Mouse (Mus musculus): Measurements from ENCODE around the gene Jdp2. TPM values are rescaled to one million over a fixed set of nuclear protein-coding genes. Genes with fewer than 3 reads are reported as not detected.

Gene Jdp2
- polyA plus RNA-seq, 1 experiment from 2014 or later: 0.66 TPM

- Histone ChIP-seq H3K27ac (ENCODE audit: low read depth, low read length) (no peak overlapping the region), H3K9me3 (ENCODE audit: control insufficient read depth, low read length) (no peaks in the 10 kb centered on the region), H3K4me1 (ENCODE audit: control insufficient read depth, insufficient read depth, low read length) (peaks cover 7% of the 10 kb centered on the region), H3K9ac (ENCODE audit: low read depth, low read length) (no peak overlapping the region), H3K4me3 (ENCODE audit: low read length) (no peak overlapping the region), H3K4me2 (replicated peaks; ENCODE audit: low read depth, low read length) (no peak overlapping the region), H3K36me3 (ENCODE audit: control insufficient read depth, insufficient read depth, low read length) (no peaks in the 10 kb centered on the region), H3K27me3 (ENCODE audit: control insufficient read depth, insufficient read depth, low read length) (no peaks in the 10 kb centered on the region)
- 88% methylated on average over 4 of the region's 4 CpGs for WGBS
- no peak for ATAC-seq (ENCODE audit: low FRiP score, low TSS enrichment)
These were observed 22.8 kb downstream of the Jdp2 start for GRCm38 (mm10) chr12:85621673-85622072.

- H3K4me3 ChIP-seq (ENCODE audit: low read length): no peak overlapping the region
- H3K27me3 ChIP-seq (ENCODE audit: control insufficient read depth, insufficient read depth, low read length): no peaks in the 10 kb centered on the region
- WGBS: 41% methylated on average over 3 of the region's 3 CpGs
- peaks cover 7% of the 10 kb centered on the region for H3K4me1 ChIP-seq (ENCODE audit: control insufficient read depth, insufficient read depth, low read length)
- no peak overlapping the region for H3K27ac ChIP-seq (ENCODE audit: low read depth, low read length)
- H3K4me2 ChIP-seq (replicated peaks; ENCODE audit: low read depth, low read length): no peak overlapping the region
- H3K9ac ChIP-seq (ENCODE audit: low read depth, low read length): no peak overlapping the region
- ATAC-seq (ENCODE audit: low FRiP score, low TSS enrichment): no peak
- no peaks in the 10 kb centered on the region for H3K36me3 ChIP-seq (ENCODE audit: control insufficient read depth, insufficient read depth, low read length)
- H3K9me3 ChIP-seq (ENCODE audit: control insufficient read depth, low read length): no peaks in the 10 kb centered on the region
These were observed 24.9 kb downstream of the Jdp2 start for GRCm38 (mm10) chr12:85623711-85624110.

GRCm38 (mm10) chr12:85624652-85625051 lies 25.8 kb downstream of the Jdp2 start:
- Histone ChIP-seq H3K4me1 (ENCODE audit: control insufficient read depth, insufficient read depth, low read length) (peaks cover 7% of the 10 kb centered on the region; the same call in 1 of the 2 replicates), H3K27ac (ENCODE audit: low read depth, low read length) (no peak overlapping the region), H3K4me2 (replicated peaks; ENCODE audit: low read depth, low read length) (no peak overlapping the region), H3K9me3 (ENCODE audit: control insufficient read depth, low read length) (no peaks in the 10 kb centered on the region), H3K36me3 (ENCODE audit: control insufficient read depth, insufficient read depth, low read length) (no peaks in the 10 kb centered on the region), H3K4me3 (ENCODE audit: low read length) (no peak overlapping the region), H3K27me3 (ENCODE audit: control insufficient read depth, insufficient read depth, low read length) (no peaks in the 10 kb centered on the region), H3K9ac (ENCODE audit: low read depth, low read length) (no peak overlapping the region)
- ATAC-seq (ENCODE audit: low FRiP score, low TSS enrichment): no peak
- 80% methylated on average over 7 of the region's 7 CpGs for WGBS

GRCm38 (mm10) chr12:85625852-85626251 lies 27.0 kb downstream of the Jdp2 start:
- H3K4me2 ChIP-seq (replicated peaks; ENCODE audit: low read depth, low read length): no peak overlapping the region
- H3K27ac ChIP-seq (ENCODE audit: low read depth, low read length): no peak overlapping the region
- H3K36me3 ChIP-seq (ENCODE audit: control insufficient read depth, insufficient read depth, low read length): no peaks in the 10 kb centered on the region
- no peaks in the 10 kb centered on the region for H3K27me3 ChIP-seq (ENCODE audit: control insufficient read depth, insufficient read depth, low read length)
- H3K9ac ChIP-seq (ENCODE audit: low read depth, low read length): no peak overlapping the region
- peaks cover 7% of the 10 kb centered on the region; the same call in 1 of the 2 replicates for H3K4me1 ChIP-seq (ENCODE audit: control insufficient read depth, insufficient read depth, low read length)
- WGBS: 34% methylated on average over 5 of the region's 5 CpGs
- H3K4me3 ChIP-seq (ENCODE audit: low read length): no peak overlapping the region
- no peaks in the 10 kb centered on the region for H3K9me3 ChIP-seq (ENCODE audit: control insufficient read depth, low read length)
- no peak for ATAC-seq (ENCODE audit: low FRiP score, low TSS enrichment)

- ATAC-seq (ENCODE audit: low FRiP score, low TSS enrichment): no peak
- Histone ChIP-seq H3K27me3 (ENCODE audit: control insufficient read depth, insufficient read depth, low read length) (no peaks in the 10 kb centered on the region), H3K9me3 (ENCODE audit: control insufficient read depth, low read length) (no peaks in the 10 kb centered on the region), H3K36me3 (ENCODE audit: control insufficient read depth, insufficient read depth, low read length) (no peaks in the 10 kb centered on the region), H3K27ac (ENCODE audit: low read depth, low read length) (no peak overlapping the region), H3K4me1 (ENCODE audit: control insufficient read depth, insufficient read depth, low read length) (peaks cover 7% of the 10 kb centered on the region; the same call in 1 of the 2 replicates), H3K4me2 (replicated peaks; ENCODE audit: low read depth, low read length) (no peak overlapping the region), H3K4me3 (ENCODE audit: low read length) (no peak overlapping the region), H3K9ac (ENCODE audit: low read depth, low read length) (0 out of 2 replicates have a peak overlapping the region, but pooled peaks have one; percentile 1)
- 56% methylated on average over 21 of the region's 21 CpGs for WGBS
These were observed 31.0 kb downstream of the Jdp2 start for GRCm38 (mm10) chr12:85629661-85630481.

- no peak overlapping the region for H3K4me2 ChIP-seq (replicated peaks; ENCODE audit: low read depth, low read length)
- ATAC-seq (ENCODE audit: low FRiP score, low TSS enrichment): no peak; the same call in 1 of the 2 replicates
These were observed 32.4 kb downstream of the Jdp2 start for GRCm38 (mm10) chr12:85631196-85631595.

GRCm38 (mm10) chr12:85632321-85632720 lies 33.5 kb downstream of the Jdp2 start:
- H3K36me3 ChIP-seq (ENCODE audit: control insufficient read depth, insufficient read depth, low read length): no peaks in the 10 kb centered on the region
- WGBS: 95% methylated on average over 10 of the region's 10 CpGs
- H3K4me1 ChIP-seq (ENCODE audit: control insufficient read depth, insufficient read depth, low read length): no peaks in the 10 kb centered on the region
- H3K27me3 ChIP-seq (ENCODE audit: control insufficient read depth, insufficient read depth, low read length): no peaks in the 10 kb centered on the region
- H3K9me3 ChIP-seq (ENCODE audit: control insufficient read depth, low read length): no peaks in the 10 kb centered on the region
- H3K9ac ChIP-seq (ENCODE audit: low read depth, low read length): no peak overlapping the region
- ATAC-seq (ENCODE audit: low FRiP score, low TSS enrichment): no peak
- H3K27ac ChIP-seq (ENCODE audit: low read depth, low read length): no peak overlapping the region
- no peak overlapping the region for H3K4me2 ChIP-seq (replicated peaks; ENCODE audit: low read depth, low read length)
- no peak overlapping the region for H3K4me3 ChIP-seq (ENCODE audit: low read length)

More at GRCm38 (mm10) chr12:85631196-85631595, 32.4 kb downstream of the Jdp2 start:
- Histone ChIP-seq H3K36me3 (ENCODE audit: control insufficient read depth, insufficient read depth, low read length) (no peaks in the 10 kb centered on the region), H3K9me3 (ENCODE audit: control insufficient read depth, low read length) (no peaks in the 10 kb centered on the region), H3K9ac (ENCODE audit: low read depth, low read length) (no peak overlapping the region), H3K4me3 (ENCODE audit: low read length) (no peak overlapping the region), H3K4me1 (ENCODE audit: control insufficient read depth, insufficient read depth, low read length) (peaks cover 1% of the 10 kb centered on the region; the same call in 1 of the 2 replicates), H3K27me3 (ENCODE audit: control insufficient read depth, insufficient read depth, low read length) (no peaks in the 10 kb centered on the region), H3K27ac (ENCODE audit: low read depth, low read length) (no peak overlapping the region)
- WGBS: 69% methylated on average over 4 of the region's 4 CpGs

GRCm38 (mm10) chr12:85637932-85638331 lies 39.1 kb downstream of the Jdp2 start:
- Histone ChIP-seq H3K4me1 (ENCODE audit: control insufficient read depth, insufficient read depth, low read length) (0 out of 2 replicates have a peak, but pooled peaks cover 9% of the 10 kb centered on the region), H3K36me3 (ENCODE audit: control insufficient read depth, insufficient read depth, low read length) (peaks cover 3% of the 10 kb centered on the region; the same call in 1 of the 2 replicates), H3K4me3 (ENCODE audit: low read length) (no peak overlapping the region), H3K27ac (ENCODE audit: low read depth, low read length) (no peak overlapping the region), H3K9me3 (ENCODE audit: control insufficient read depth, low read length) (no peaks in the 10 kb centered on the region), H3K4me2 (replicated peaks; ENCODE audit: low read depth, low read length) (no peak overlapping the region), H3K9ac (ENCODE audit: low read depth, low read length) (no peak overlapping the region), H3K27me3 (ENCODE audit: control insufficient read depth, insufficient read depth, low read length) (no peaks in the 10 kb centered on the region)
- no peak for ATAC-seq (ENCODE audit: low FRiP score, low TSS enrichment)
- 59% methylated on average over 9 of the region's 9 CpGs for WGBS
